Mouse (Mus musculus): ENCODE data around the gene Daxx.

DNA sequence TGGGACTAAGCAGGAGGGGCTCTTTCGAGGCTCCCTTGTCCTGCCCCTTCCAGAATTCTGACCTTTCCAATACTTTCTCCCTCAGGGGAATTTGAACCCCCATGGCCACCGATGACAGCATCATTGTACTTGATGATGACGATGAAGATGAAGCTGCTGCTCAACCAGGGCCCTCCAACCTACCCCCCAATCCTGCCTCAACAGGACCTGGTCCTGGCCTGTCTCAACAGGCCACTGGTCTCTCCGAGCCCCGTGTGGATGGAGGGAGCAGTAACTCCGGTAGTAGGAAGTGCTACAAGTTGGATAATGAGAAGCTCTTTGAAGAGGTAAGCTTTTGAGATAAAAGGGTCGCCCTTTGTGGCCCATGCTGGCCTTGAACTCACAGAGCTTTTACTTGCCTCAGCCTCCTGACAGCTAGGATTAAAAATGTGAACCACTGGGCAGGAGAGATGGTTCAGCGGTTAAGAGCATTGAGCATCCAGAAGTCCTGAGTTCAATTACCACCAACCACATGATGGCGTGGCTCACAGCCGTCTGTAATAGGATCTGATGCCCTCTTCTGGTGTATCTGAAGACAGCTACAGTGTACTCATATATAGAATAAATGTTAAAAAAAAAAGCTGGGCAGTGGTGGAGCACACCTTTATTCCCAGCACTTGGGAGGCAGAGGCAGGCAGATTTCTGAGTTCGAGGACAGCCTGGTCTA is 1.3 kb downstream of the Daxx start:
- no peak for TF ChIP-seq CTCF (IDR thresholded peaks at IDR 0.05; ENCODE audit: low read depth)
- no peak for TF ChIP-seq EP300 (IDR thresholded peaks at IDR 0.05; ENCODE audit: low read depth)
